Mouse (Mus musculus): ENCODE measurements around the gene Arid3c. TPM values are rescaled to one million over a fixed set of nuclear protein-coding genes. Genes with fewer than 3 reads are reported as not detected.

Gene Arid3c
- total and polyA plus RNA-seq, 2 experiments from 2014 or later = not detected

GRCm38 (mm10) chr4:41714276-41714675, 16.7 kb downstream of the Arid3c start:
- Histone ChIP-seq H3K4me2 (ENCODE audit: low read depth, low read length) (peak overlapping the region; percentile 83), H3K4me3 (ENCODE audit: low read depth, low read length) (peak overlapping the region; percentile 90; the same call in 1 of the 2 replicates), H3K27ac (ENCODE audit: low read depth) (no peak overlapping the region), H3K4me1 (ENCODE audit: control insufficient read depth, insufficient read depth) (peaks cover 18% of the 10 kb centered on the region), H3K9ac (replicated peaks; ENCODE audit: low read depth, low read length) (no peak overlapping the region), H3K9me3 (replicated peaks; ENCODE audit: control insufficient read depth, low read length) (no peaks in the 10 kb centered on the region), H3K36me3 (replicated peaks; ENCODE audit: control insufficient read depth, insufficient read depth, low read length) (peaks cover 38% of the 10 kb centered on the region), H3K27me3 (ENCODE audit: control insufficient read depth, insufficient read depth, low read length) (no peaks in the 10 kb centered on the region)
- WGBS = 15% methylated on average over 8 of the region's 8 CpGs
- TF ChIP-seq CTCF (IDR thresholded peaks at IDR 0.05; ENCODE audit: low read depth) (peak; percentile 79), EP300 (IDR thresholded peaks at IDR 0.05; ENCODE audit: low read depth) (no peak)
- 0 out of 2 replicates have a peak, but pooled peaks have one; percentile 16 for ATAC-seq (ENCODE audit: insufficient read depth, low read depth)
- DNase-seq (ENCODE audit: low spot score) = peak; percentile 74

GRCm38 (mm10) chr4:41713197-41714067, 17.5 kb downstream of the Arid3c start, which contains the start of gene Rpp25l:
Gene Rpp25l (minus strand): TSS chr4:41713534.
- ATAC-seq (ENCODE audit: insufficient read depth, low read depth) (peak; percentile 77), DNase-seq (ENCODE audit: low spot score) (peak; percentile 36)
- Histone ChIP-seq H3K4me2 (ENCODE audit: low read depth, low read length) (peak within 1 kb of the TSS; percentile 83), H3K36me3 (replicated peaks; ENCODE audit: control insufficient read depth, insufficient read depth, low read length) (peaks cover 30% of the 10 kb centered on the region), H3K9ac (replicated peaks; ENCODE audit: low read depth, low read length) (peak within 1 kb of the TSS; percentile 92), H3K9me3 (replicated peaks; ENCODE audit: control insufficient read depth, low read length) (no peaks in the 10 kb centered on the region), H3K4me1 (ENCODE audit: control insufficient read depth, insufficient read depth) (peaks cover 18% of the 10 kb centered on the region), H3K27ac (ENCODE audit: low read depth) (peak within 1 kb of the TSS; percentile 54), H3K4me3 (ENCODE audit: low read depth, low read length) (peak within 1 kb of the TSS; percentile 90), H3K27me3 (ENCODE audit: control insufficient read depth, insufficient read depth, low read length) (no peaks in the 10 kb centered on the region)
- under 1% methylated on average over 56 of the region's 61 CpGs for WGBS
- TF ChIP-seq EP300 (IDR thresholded peaks at IDR 0.05; ENCODE audit: low read depth) = no peak
- 0 out of 2 replicates have a peak, but pooled peaks have one; percentile 16 for TF ChIP-seq CTCF (IDR thresholded peaks at IDR 0.05; ENCODE audit: low read depth)

- Histone ChIP-seq H3K27me3 (ENCODE audit: control insufficient read depth, insufficient read depth, low read length) (no peaks in the 10 kb centered on the region), H3K4me1 (ENCODE audit: control insufficient read depth, insufficient read depth) (peaks cover 18% of the 10 kb centered on the region), H3K9ac (replicated peaks; ENCODE audit: low read depth, low read length) (peak overlapping the region; percentile 92), H3K9me3 (replicated peaks; ENCODE audit: control insufficient read depth, low read length) (no peaks in the 10 kb centered on the region), H3K36me3 (replicated peaks; ENCODE audit: control insufficient read depth, insufficient read depth, low read length) (peaks cover 21% of the 10 kb centered on the region), H3K4me3 (ENCODE audit: low read depth, low read length) (peak overlapping the region; percentile 90), H3K4me2 (ENCODE audit: low read depth, low read length) (peak overlapping the region; percentile 83), H3K27ac (ENCODE audit: low read depth) (peak overlapping the region; percentile 54)
- ATAC-seq (ENCODE audit: insufficient read depth, low read depth) (peak; percentile 2; the same call in 1 of the 2 replicates), DNase-seq (ENCODE audit: low spot score) (peak; percentile 16)
- TF ChIP-seq CTCF (IDR thresholded peaks at IDR 0.05; ENCODE audit: low read depth) = no peak
- no peak for TF ChIP-seq EP300 (IDR thresholded peaks at IDR 0.05; ENCODE audit: low read depth)
- WGBS = 40% methylated on average over 31 of the region's 31 CpGs
Observed at GRCm38 (mm10) chr4:41712421-41713196, 18.3 kb downstream of the Arid3c start.

GRCm38 (mm10) chr4:41711705-41712375, 19.1 kb downstream of the Arid3c start:
- no peak for ATAC-seq (ENCODE audit: insufficient read depth, low read depth)
- Histone ChIP-seq H3K27me3 (ENCODE audit: control insufficient read depth, insufficient read depth, low read length) (no peaks in the 10 kb centered on the region), H3K27ac (ENCODE audit: low read depth) (no peak overlapping the region), H3K4me3 (ENCODE audit: low read depth, low read length) (peak overlapping the region; percentile 90), H3K36me3 (replicated peaks; ENCODE audit: control insufficient read depth, insufficient read depth, low read length) (peaks cover 14% of the 10 kb centered on the region; the same call in 1 of the 2 replicates), H3K9ac (replicated peaks; ENCODE audit: low read depth, low read length) (no peak overlapping the region), H3K4me1 (ENCODE audit: control insufficient read depth, insufficient read depth) (peaks cover 18% of the 10 kb centered on the region), H3K4me2 (ENCODE audit: low read depth, low read length) (peak overlapping the region; percentile 83), H3K9me3 (replicated peaks; ENCODE audit: control insufficient read depth, low read length) (no peaks in the 10 kb centered on the region)
- 74% methylated on average over 16 of the region's 16 CpGs for WGBS
- DNase-seq (ENCODE audit: low spot score) = no peak
- TF ChIP-seq CTCF (IDR thresholded peaks at IDR 0.05; ENCODE audit: low read depth) = no peak
- no peak for TF ChIP-seq EP300 (IDR thresholded peaks at IDR 0.05; ENCODE audit: low read depth)

GRCm38 (mm10) chr4:41710229-41710628, 20.7 kb downstream of the Arid3c start:
- ATAC-seq (ENCODE audit: insufficient read depth, low read depth) (no peak), DNase-seq (ENCODE audit: low spot score) (no peak)
- WGBS = 63% methylated on average over 4 of the region's 4 CpGs

More at GRCm38 (mm10) chr4:41710229-41710628, 20.7 kb downstream of the Arid3c start:
- Histone ChIP-seq H3K9me3 (replicated peaks; ENCODE audit: control insufficient read depth, low read length) (no peaks in the 10 kb centered on the region), H3K27ac (ENCODE audit: low read depth) (no peak overlapping the region), H3K9ac (replicated peaks; ENCODE audit: low read depth, low read length) (no peak overlapping the region), H3K36me3 (replicated peaks; ENCODE audit: control insufficient read depth, insufficient read depth, low read length) (0 out of 2 replicates have a peak, but pooled peaks cover 7% of the 10 kb centered on the region), H3K27me3 (ENCODE audit: control insufficient read depth, insufficient read depth, low read length) (peaks cover 8% of the 10 kb centered on the region), H3K4me3 (ENCODE audit: low read depth, low read length) (no peak overlapping the region), H3K4me2 (ENCODE audit: low read depth, low read length) (no peak overlapping the region), H3K4me1 (ENCODE audit: control insufficient read depth, insufficient read depth) (peaks cover 18% of the 10 kb centered on the region)
- TF ChIP-seq EP300 (IDR thresholded peaks at IDR 0.05; ENCODE audit: low read depth) = no peak
- no peak for TF ChIP-seq CTCF (IDR thresholded peaks at IDR 0.05; ENCODE audit: low read depth)

All from heart, postnatal 0 days (tissue).